Mouse (Mus musculus) ES-E14 (cell line): Measurements from ENCODE around the gene Irf9.

Source experiments
- CHD2 ChIP-seq: IDR thresholded peaks from 2 replicates; pipeline ENCODE4 v1.6.1; 2014; ENCODE audit warnings: mild to moderate bottlenecking, low read depth, low read length, inconsistent platforms
- HCFC1 ChIP-seq: IDR thresholded peaks from 2 replicates; pipeline ENCODE4 v1.6.1; 2012; ENCODE audit warnings: low read length, inconsistent platforms, borderline replicate concordance; ENCODE audit not compliant: insufficient read depth
- MAFK ChIP-seq: IDR thresholded peaks from 2 replicates; pipeline ENCODE4 v1.6.1; 2014; ENCODE audit warnings: mild to moderate bottlenecking, low read depth, low read length, inconsistent platforms; ENCODE audit not compliant: insufficient read depth
- ZC3H11A ChIP-seq: IDR thresholded peaks from 2 replicates; pipeline ENCODE4 v1.6.1; 2012; ENCODE audit warnings: low read depth, mild to moderate bottlenecking, inconsistent platforms, low read length, borderline replicate concordance
- ZNF384 ChIP-seq: IDR thresholded peaks from 2 replicates; pipeline ENCODE4 v1.6.1; 2012; ENCODE audit warnings: low read depth, low read length, inconsistent platforms

DNA sequence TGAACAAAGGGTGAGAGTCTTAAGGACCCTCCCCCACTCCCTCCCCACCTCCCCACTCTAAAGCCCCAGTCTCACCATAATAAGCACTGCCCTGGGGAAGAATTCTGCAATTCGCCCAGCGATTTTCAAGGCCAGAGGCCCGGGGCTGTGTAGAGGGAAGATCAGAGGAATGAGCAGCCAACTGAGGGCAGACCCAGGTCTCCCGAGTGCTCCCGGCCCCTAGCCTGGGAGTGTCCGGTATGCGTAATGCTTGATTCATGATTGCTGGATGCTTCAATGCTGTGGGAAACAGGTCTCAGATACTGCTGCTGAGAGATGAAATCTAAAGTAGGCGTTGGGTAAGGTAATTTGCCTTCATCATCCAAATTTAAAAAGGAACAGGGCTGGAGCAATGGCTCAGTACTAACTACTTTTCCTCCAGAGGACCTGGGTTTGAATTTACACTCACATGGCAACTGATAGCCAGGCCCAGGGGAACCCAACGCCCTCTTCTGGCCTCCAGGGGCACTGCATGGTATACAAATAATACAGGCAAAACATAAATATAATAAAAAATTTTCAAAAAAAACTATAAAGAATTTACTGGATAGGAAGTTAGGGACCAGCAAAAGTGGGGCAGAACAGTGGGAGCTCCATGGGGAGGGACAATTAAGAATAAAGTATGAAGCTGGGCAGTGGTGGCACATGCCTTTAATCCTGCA is 21.2 kb upstream of the Irf9 start:
- TF ChIP-seq ZNF384, result no peak
- no peak for TF ChIP-seq ZC3H11A
- TF ChIP-seq MAFK, result no peak
- no peak for TF ChIP-seq HCFC1
- no peak for TF ChIP-seq CHD2
